Mouse (Mus musculus): ENCODE results near the gene Gm10491.

- no peak for TF ChIP-seq CTCF (IDR thresholded peaks at IDR 0.05; ENCODE audit: borderline replicate concordance, control insufficient read depth, extremely low read depth, insufficient read depth, low read length, poor library complexity)
- TF ChIP-seq POLR2A (IDR thresholded peaks at IDR 0.05; ENCODE audit: control insufficient read depth, extremely low read depth, insufficient read depth, low read length, poor library complexity), result no peak
These were observed 40.4 kb upstream of the Gm10491 start for GRCm38 (mm10) chrX:7947900-7948492.
